Mouse (Mus musculus) heart, adult 9 months (tissue): ENCODE data around the gene Slco2b1.

Experiments
- DNase-seq, 2 experiments: peaks; one replicate each; pipeline ENCODE4 v3.0.0; 2022; ENCODE audit warnings: low spot score in 2 of 2

The Slco2b1 gene

GRCm38 (mm10) chr7:99693976-99694375, 17.2 kb downstream of the Slco2b1 start:
- DNase-seq = no peak

DNA sequence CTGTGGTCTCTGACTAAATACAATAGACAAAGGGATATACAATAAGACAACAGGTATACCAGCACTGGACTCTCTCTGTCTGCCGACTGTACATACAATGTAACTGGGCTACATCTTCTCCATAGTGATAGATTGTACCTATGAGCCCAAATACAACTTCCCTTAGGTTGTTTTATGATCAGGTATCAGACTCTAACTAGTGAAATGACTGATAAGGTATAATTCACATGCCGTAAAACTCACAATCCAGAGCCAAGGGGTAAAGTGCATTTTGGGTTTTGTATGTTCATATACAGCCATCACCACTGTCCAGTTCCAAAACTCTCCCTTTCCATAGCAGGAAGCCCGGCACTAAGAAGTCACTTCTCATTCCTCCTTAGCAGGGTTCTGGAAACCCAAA, 17.8 kb downstream of the Slco2b1 start:
- DNase-seq = no peak

- no peak for DNase-seq
Observed at GRCm38 (mm10) chr7:99692396-99692795, 18.7 kb downstream of the Slco2b1 start.

DNA sequence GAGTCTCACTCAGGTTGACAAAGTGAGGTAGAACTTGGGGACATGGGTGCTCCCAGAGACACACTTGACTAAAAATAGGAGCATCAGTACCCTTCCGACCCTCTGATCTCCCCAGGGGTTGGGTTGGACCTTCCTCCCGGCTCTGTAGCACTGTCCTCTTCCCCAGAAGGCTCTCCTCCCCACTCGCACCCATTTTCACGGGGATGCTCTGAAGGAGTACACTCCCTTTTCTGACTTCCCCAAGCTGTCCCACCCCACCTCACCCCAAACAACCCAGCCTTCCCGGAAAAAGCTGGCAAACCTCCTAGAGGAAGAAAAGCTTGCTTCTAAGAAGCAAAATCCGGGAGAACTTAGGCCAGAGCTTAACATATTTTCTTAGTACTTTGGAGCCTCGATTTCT, 20.3 kb downstream of the Slco2b1 start:
- DNase-seq = no peak

- no peak for DNase-seq
Observed at GRCm38 (mm10) chr7:99684086-99684485, 27.1 kb downstream of the Slco2b1 start.

GRCm38 (mm10) chr7:99680771-99681170, 30.4 kb downstream of the Slco2b1 start:
- peak; percentile 71 for DNase-seq

DNA sequence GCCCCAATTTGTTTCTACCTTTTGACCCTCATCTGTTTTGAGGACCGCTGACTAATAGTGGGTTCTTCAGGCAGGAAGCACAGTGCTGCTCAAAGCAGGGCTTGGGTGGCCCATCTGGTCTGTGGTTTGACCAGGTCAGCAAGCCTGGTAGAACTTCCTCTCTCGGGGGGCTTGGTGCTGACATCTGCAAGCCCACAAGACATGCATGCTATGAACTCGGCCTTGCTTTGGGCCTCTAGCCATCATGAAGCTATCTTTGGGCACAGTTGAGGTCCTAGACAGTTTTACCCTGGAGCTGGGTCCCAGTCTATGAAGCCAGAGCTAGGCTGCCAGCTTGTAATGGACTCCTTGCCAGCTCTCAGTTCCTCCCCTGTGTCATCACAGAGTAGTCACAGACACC, 36.2 kb downstream of the Slco2b1 start:
- DNase-seq = peak; percentile 56 to 73

GRCm38 (mm10) chr7:99674209-99674608, 36.9 kb downstream of the Slco2b1 start:
- DNase-seq = no peak

DNA sequence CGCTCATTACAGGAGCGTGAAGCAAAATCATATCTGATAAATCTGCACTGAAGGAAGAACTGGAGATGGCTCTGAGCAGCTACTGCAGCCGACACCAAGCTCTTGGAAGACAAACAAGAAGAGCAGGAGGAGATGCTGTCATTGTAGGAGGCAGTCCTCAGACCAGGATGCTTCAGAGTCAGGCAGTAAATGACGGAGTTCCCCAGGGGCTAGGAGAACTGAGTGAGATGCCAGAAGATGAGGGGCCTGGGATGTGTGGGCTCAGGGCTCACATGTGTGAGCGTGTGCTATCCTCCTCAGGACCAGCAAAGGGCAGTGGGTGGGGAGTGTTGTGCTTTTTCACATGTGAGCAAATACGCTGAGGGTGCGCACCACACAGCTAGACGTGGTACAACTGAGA, 38.0 kb downstream of the Slco2b1 start:
- DNase-seq = no peak

GRCm38 (mm10) chr7:99671544-99672435, 39.4 kb downstream of the Slco2b1 start:
- DNase-seq = no peak

DNA sequence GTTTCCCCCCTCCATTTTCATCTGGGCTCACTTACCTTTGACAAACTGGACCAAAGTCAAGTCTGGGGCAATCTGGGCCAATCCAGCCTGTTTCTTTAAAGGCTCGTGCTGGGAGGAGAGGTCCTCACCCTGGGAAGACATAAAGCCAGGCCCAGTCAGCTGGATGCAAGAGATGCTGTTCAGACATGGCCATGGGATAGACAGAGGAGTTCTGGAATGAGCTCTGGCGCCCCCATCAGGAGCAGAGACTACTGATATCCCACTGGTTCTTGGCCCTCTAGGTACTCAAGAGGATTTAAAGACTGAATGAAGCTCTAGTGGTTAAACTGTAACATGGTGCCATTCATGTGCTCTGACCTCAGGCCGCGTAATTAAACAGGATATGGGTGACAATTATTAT, 40.2 kb downstream of the Slco2b1 start:
- DNase-seq = no peak

- DNase-seq = peak in 1 of 2 experiments; percentile 33
Observed at GRCm38 (mm10) chr7:99668802-99669201, 42.3 kb downstream of the Slco2b1 start.

DNA sequence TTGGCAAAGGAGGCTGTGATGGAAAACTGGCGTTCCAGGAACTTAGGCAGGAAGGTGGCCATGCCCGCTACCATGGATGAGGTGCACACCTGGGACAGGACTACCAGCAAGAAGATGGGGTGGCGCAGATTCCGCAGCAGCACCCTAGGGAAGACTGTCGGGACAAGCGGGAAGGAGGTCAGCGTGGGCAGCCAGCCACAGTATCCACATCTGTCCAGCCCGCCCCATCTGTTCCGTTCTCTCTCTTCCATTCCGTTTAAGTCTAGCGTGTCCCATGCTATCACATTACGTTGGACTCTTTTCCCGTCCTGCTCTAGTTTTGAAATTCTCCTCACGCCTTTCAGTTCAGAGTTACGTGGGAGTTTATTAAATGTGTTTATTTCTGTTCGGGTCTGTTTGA, 44.0 kb downstream of the Slco2b1 start:
- DNase-seq = no peak

- no peak for DNase-seq
Observed at GRCm38 (mm10) chr7:99665731-99666452, 45.2 kb downstream of the Slco2b1 start.

- DNase-seq = peak; percentile 92
Observed at GRCm38 (mm10) chr7:99664571-99665485, 46.3 kb downstream of the Slco2b1 start.

- no peak for DNase-seq
Observed at GRCm38 (mm10) chr7:99663507-99664220, 47.5 kb downstream of the Slco2b1 start.

DNA sequence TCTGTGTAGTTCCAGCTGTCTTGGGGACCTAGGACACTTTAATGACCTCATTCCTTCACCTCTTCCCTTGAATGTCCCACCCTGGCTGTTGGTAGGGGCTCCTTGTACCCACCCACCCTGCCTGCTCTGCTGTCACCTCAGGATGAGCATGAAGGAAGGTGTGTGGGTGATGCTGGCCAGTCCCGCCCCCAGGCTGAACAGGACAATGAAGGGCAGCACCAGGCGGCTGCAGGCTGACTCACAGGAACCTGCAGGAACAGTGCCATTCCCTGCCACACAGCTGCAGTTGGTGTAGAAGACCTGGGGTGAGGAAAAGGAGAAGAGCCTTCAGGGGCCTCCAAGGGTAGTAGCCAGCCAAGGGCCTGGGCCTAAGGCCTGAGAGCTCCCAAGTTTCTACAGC, 48.8 kb downstream of the Slco2b1 start:
- DNase-seq = no peak

DNA sequence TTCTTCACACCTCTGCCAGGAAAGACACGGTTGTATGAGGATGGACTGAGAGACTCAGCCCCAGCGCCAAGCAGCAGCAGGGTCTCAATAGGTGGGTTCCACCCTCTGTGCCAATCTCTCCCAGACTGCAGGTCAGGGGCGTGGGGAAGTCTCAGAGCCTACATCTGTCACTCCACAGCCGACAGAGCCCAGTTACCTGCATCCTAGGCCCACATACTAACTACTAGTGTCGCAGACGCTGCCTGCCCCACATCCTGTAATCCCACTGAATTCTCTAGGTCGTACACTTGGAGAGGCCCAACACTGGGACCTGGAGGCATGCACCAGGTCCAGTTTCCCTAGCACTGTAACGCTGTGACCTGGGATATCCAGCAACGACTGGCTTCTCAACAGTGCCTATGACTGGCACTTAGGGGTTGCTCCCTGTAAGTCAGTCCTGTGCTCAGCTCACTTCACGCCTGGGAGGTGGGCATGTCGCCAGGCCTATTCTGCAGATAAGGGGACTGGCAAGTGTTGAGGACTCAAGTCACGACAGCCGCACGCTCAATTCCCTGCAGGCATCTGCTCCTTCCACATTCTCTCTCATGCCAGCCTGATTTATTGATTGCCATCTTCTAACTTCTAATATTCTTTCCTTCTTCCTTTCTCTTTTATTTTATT, 49.4 kb downstream of the Slco2b1 start:
- peak in 1 of 2 experiments; percentile 60 for DNase-seq

DNA sequence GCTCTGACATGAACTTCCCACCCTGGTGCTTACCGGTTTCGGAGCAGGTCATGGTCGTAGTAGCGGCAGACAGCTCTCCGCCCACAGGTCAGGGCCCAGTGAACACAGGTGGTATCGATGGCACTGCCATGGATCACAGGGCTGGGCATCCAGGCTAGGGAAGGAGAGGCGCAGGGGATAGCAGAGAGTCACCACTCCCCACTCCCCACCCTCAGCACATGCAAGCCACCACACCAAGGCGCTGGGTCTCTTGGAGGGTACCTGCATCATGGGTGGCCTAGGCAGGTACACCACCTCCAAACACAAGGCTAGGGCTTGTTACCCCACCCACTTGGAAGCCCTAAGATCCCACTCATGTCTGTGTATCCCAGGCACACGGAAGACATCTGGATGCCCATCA, 50.1 kb downstream of the Slco2b1 start:
- no peak for DNase-seq

DNA sequence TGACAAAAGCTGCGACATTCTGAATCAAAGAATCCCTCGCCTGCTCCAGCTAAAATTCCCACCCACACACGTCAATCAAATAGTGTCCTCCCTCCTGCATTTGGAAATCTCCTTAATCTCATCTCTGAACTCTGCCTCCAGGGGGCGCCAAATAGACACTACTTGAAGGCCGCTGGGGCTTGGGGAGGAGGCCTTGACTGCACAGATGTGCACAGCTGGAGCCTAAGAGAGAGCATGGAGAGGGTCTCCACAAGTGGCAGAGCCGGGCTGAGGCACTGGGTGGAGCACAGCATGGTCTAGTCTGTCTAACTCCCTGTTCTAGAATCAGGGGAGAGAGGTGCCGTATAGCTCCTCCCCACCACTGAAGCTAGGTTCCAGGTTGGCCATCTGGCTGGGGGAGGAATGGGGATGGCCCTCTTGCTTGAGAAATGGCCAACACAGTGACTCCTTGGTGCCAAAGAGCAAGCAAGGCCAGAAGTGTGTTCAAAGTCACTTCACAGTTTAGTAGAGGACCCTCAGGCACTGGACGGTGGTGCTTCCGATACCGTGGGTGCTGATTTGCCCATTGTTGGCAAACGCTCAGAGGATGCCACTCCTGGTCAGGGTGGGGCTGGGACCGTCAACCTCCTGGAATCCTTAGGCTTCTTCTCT, 51.6 kb downstream of the Slco2b1 start:
- DNase-seq = peak; percentile 70 to 84
